Mouse (Mus musculus) kidney, embryonic 14.5 days (tissue): ENCODE results near the gene Castor2. TPM values are rescaled to one million over a fixed set of nuclear protein-coding genes. Genes with fewer than 3 reads are reported as not detected.

Experiments
- ATAC-seq: fragments of 200-750 bp; cut with Nextera tagmentation; 2 replicates; pipeline ENCODE4 v1.8.0; 2017; ENCODE audit warnings: moderate number of reproducible peaks, mild to moderate bottlenecking, moderate TSS enrichment, moderate library complexity; ENCODE audit not compliant: low FRiP score, low TSS enrichment
- H3K27ac ChIP-seq: fragments of 300-500 bp; sonication (generic); 2 replicates; pipeline ENCODE4 v1.5.1; 2014; ENCODE audit warnings: low read depth, mild to moderate bottlenecking, low read length, moderate library complexity, mixed read lengths
- H3K27me3 ChIP-seq: fragments of 300-500 bp; sonication (generic); 2 replicates; pipeline ENCODE4 v1.6.1; 2014; ENCODE audit warnings: mild to moderate bottlenecking, low read length; ENCODE audit not compliant: control insufficient read depth, insufficient read depth
- H3K36me3 ChIP-seq: fragments of 300-500 bp; sonication (generic); 2 replicates; pipeline ENCODE4 v1.6.1; 2014; ENCODE audit warnings: low read length, mixed read lengths; ENCODE audit not compliant: control insufficient read depth, insufficient read depth
- H3K4me1 ChIP-seq: fragments of 300-500 bp; sonication (generic); 2 replicates; pipeline ENCODE4 v1.6.1; 2014; ENCODE audit warnings: low read length, mixed read lengths; ENCODE audit not compliant: control insufficient read depth, insufficient read depth
- H3K4me2 ChIP-seq: fragments of 300-500 bp; sonication (generic); replicated peaks from 2 replicates; pipeline ENCODE4 v1.6.1; 2014; ENCODE audit warnings: low read depth, mild to moderate bottlenecking, low read length
- H3K4me3 ChIP-seq: fragments of 300-500 bp; sonication (generic); 2 replicates; pipeline ENCODE4 v1.5.1; 2014; ENCODE audit warnings: mild to moderate bottlenecking, low read length
- H3K9ac ChIP-seq: fragments of 300-500 bp; sonication (generic); 2 replicates; pipeline ENCODE4 v1.6.1; 2014; ENCODE audit warnings: low read depth, mild to moderate bottlenecking, low read length, moderate library complexity
- H3K9me3 ChIP-seq: fragments of 300-500 bp; sonication (generic); 2 replicates; pipeline ENCODE4 v1.6.1; 2016; ENCODE audit warnings: low read length; ENCODE audit not compliant: control insufficient read depth
- WGBS: fragments of 180-500 bp; shearing (Covaris S2); extraction: QIAGEN DNeasy Blood & Tissue Kit; methylation state at CpG from one replicate; pipeline ENCODE4 v1.1.7; 2014; 5-methylcytosine and 5-hydroxymethylcytosine counted together
- polyA plus RNA-seq: library from polyadenylated mRNA; unstranded; fragments of >200 nt; fragmentation: Nextera tagmentation; extraction: Ambion mirVana; gene quantifications from 2 replicates; pipeline ENCODE4 v1.2.1, GENCODE M21; 2014

Castor2 gene
- polyA plus RNA-seq, 1 experiment from 2014 or later, result 10.5 TPM

DNA sequence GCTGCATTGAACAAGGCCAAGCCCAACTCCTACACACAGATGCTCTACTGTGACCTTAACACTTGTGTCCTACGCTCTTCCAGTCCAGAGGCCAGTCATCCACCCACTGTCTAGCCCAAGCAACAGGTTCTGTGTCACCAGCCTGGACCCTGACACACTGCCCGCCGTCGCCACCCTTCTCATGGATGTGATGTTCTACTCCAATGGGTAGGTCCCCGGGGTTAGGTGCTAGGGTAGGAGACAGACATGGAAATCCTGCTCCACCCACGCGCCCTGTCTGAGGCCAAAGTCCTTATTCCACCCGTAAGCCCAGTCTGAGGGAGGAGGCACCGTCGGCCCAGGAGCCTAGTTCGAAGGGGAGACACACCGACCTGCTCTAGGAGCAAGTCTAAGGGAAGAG is 36.5 kb downstream of the Castor2 start:
- no peak overlapping the region for H3K9ac ChIP-seq
- H3K4me2 ChIP-seq, result no peak overlapping the region
- peaks cover 7% of the 10 kb centered on the region for H3K36me3 ChIP-seq
- WGBS, result 91% methylated on average over 12 of the region's 12 CpGs
- ATAC-seq, result no peak
- no peaks in the 10 kb centered on the region for H3K4me1 ChIP-seq
- H3K4me3 ChIP-seq, result no peak overlapping the region
- no peak overlapping the region for H3K27ac ChIP-seq
- H3K9me3 ChIP-seq, result no peaks in the 10 kb centered on the region
- H3K27me3 ChIP-seq, result no peaks in the 10 kb centered on the region

DNA sequence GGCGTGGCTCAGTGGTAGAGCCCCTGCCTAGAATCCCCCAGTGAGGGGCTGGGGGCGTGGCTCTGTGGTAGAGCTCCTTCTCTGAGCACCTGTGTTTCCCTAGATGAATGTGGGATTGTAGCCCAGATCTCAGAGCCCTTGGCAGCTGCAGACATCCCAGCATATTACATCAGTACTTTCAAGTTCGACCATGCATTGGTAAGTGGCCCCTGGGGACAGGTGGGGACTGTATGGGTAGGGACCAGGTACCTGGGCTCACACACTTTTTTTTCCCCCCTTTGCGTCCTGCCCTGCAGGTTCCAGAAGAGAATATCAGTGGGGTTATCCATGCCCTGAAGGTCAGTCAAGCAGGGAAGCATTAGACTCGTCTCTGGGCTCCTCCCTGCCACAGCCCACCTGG is 38.4 kb downstream of the Castor2 start:
- Histone ChIP-seq H3K36me3 (peaks cover 7% of the 10 kb centered on the region), H3K27ac (no peak overlapping the region), H3K4me1 (no peaks in the 10 kb centered on the region), H3K9me3 (no peaks in the 10 kb centered on the region), H3K4me3 (no peak overlapping the region), H3K27me3 (no peaks in the 10 kb centered on the region), H3K4me2 (no peak overlapping the region), H3K9ac (no peak overlapping the region)
- no peak for ATAC-seq
- WGBS, result 78% methylated on average over 5 of the region's 5 CpGs

DNA sequence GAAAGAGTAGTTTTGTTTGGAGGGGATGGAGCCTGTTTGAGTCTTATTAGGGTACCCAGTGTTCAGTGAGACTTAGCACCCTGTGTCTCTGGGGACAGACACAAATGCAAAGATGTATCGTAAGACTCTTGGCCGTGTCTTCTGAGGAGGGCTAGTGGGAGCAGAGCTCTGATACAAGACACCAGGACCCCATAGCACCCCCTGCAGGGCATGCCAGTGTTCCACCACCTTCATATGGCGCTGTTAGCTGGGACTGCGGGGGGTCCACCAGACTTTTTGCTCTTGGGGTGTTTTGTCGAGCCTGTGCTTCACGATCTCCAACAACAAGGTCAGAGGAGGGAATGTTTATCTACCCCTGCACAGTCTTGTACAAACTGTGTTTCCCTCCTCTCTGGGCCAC is 39.9 kb downstream of the Castor2 start:
- Histone ChIP-seq H3K9ac (no peak overlapping the region), H3K4me3 (no peak overlapping the region), H3K9me3 (no peaks in the 10 kb centered on the region), H3K4me1 (no peaks in the 10 kb centered on the region), H3K4me2 (no peak overlapping the region), H3K27ac (no peak overlapping the region), H3K36me3 (peaks cover 7% of the 10 kb centered on the region), H3K27me3 (no peaks in the 10 kb centered on the region)
- WGBS, result 79% methylated on average over 6 of the region's 6 CpGs
- ATAC-seq, result no peak

- no peak overlapping the region for H3K27ac ChIP-seq
- 72% methylated on average over 7 of the region's 7 CpGs for WGBS
Observed at GRCm38 (mm10) chr5:134141236-134141635, 41.7 kb downstream of the Castor2 start.

GRCm38 (mm10) chr5:134142381-134142780 is 42.9 kb downstream of the Castor2 start:
- Histone ChIP-seq H3K9ac (no peak overlapping the region), H3K36me3 (peaks cover 4% of the 10 kb centered on the region; the same call in 1 of the 2 replicates), H3K27me3 (no peaks in the 10 kb centered on the region), H3K4me1 (no peaks in the 10 kb centered on the region), H3K9me3 (peaks cover 3% of the 10 kb centered on the region; the same call in 1 of the 2 replicates), H3K4me2 (no peak overlapping the region), H3K4me3 (no peak overlapping the region), H3K27ac (no peak overlapping the region)
- 88% methylated on average over 11 of the region's 11 CpGs for WGBS
- no peak for ATAC-seq

More at GRCm38 (mm10) chr5:134141236-134141635, 41.7 kb downstream of the Castor2 start:
- no peak overlapping the region for H3K4me3 ChIP-seq
- H3K9me3 ChIP-seq, result peaks cover 3% of the 10 kb centered on the region; the same call in 1 of the 2 replicates
- no peaks in the 10 kb centered on the region for H3K4me1 ChIP-seq
- no peak for ATAC-seq
- no peak overlapping the region for H3K9ac ChIP-seq
- peaks cover 7% of the 10 kb centered on the region; the same call in 1 of the 2 replicates for H3K36me3 ChIP-seq
- no peaks in the 10 kb centered on the region for H3K27me3 ChIP-seq
- no peak overlapping the region for H3K4me2 ChIP-seq

GRCm38 (mm10) chr5:134144986-134145385 is 45.5 kb downstream of the Castor2 start:
- no peaks in the 10 kb centered on the region; the same call in 1 of the 2 replicates for H3K4me1 ChIP-seq
- no peak for ATAC-seq
- H3K27me3 ChIP-seq, result no peaks in the 10 kb centered on the region
- no peak overlapping the region for H3K9ac ChIP-seq
- no peak overlapping the region for H3K27ac ChIP-seq
- peaks cover 3% of the 10 kb centered on the region; the same call in 1 of the 2 replicates for H3K9me3 ChIP-seq
- H3K4me3 ChIP-seq, result no peak overlapping the region
- 98% methylated on average over 8 of the region's 8 CpGs for WGBS
- peaks cover 14% of the 10 kb centered on the region; the same call in 1 of the 2 replicates for H3K36me3 ChIP-seq
- no peak overlapping the region for H3K4me2 ChIP-seq

- no peak overlapping the region for H3K4me3 ChIP-seq
- H3K9me3 ChIP-seq, result peaks cover 3% of the 10 kb centered on the region; the same call in 1 of the 2 replicates
- no peaks in the 10 kb centered on the region; the same call in 1 of the 2 replicates for H3K4me1 ChIP-seq
- 92% methylated on average over 10 of the region's 10 CpGs for WGBS
- H3K9ac ChIP-seq, result no peak overlapping the region
- ATAC-seq, result no peak
- H3K36me3 ChIP-seq, result peaks cover 31% of the 10 kb centered on the region
- no peaks in the 10 kb centered on the region for H3K27me3 ChIP-seq
- H3K27ac ChIP-seq, result no peak overlapping the region
- no peak overlapping the region for H3K4me2 ChIP-seq
Observed at GRCm38 (mm10) chr5:134147194-134147753, 47.8 kb downstream of the Castor2 start.

DNA sequence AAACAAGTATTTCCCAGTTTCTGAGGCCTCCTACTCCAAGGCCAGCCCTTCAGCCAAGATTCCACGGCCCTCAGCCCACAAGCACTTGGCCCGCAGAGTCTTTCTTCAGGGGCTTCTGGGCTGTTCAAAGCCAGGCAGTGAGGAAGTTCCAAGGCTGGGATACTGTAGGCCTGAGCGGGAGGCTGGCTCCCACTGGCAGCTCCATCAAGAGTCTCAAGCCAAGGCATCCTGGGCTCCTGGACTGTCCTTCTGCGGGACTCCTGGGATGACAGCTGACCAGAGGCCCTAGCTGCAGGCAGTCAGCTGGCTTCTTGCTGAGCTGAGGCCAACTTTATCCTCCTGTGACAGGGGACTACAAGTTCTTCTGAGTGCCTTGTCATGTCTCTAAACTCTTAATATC is 48.6 kb downstream of the Castor2 start:
- H3K27ac ChIP-seq, result no peak overlapping the region
- no peak overlapping the region for H3K4me2 ChIP-seq
- H3K36me3 ChIP-seq, result peaks cover 33% of the 10 kb centered on the region
- peaks cover 3% of the 10 kb centered on the region; the same call in 1 of the 2 replicates for H3K9me3 ChIP-seq
- H3K27me3 ChIP-seq, result no peaks in the 10 kb centered on the region
- 88% methylated on average over 4 of the region's 4 CpGs for WGBS
- no peaks in the 10 kb centered on the region; the same call in 1 of the 2 replicates for H3K4me1 ChIP-seq
- no peak overlapping the region for H3K9ac ChIP-seq
- ATAC-seq, result no peak
- H3K4me3 ChIP-seq, result no peak overlapping the region

DNA sequence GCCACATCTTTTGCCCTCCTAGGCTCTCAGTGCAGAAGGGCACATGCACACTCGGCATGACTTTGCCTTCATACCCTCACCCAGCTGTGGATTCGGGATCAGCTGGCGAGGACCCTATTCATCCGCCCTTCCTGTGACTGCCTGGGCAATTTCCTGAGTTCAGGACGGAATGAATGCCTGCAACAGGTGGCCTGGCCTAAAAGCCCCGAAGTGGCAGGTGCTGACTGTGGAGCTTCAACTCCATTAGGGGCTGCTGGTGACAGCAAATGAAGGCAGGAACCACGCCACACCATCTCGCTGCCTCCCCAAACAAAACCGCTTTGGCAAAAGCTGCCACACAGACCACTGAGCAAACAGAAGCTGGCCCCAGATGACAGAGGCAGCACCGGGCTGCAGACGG is 52.4 kb downstream of the Castor2 start:
- no peak for ATAC-seq
- no peak overlapping the region for H3K9ac ChIP-seq
- H3K4me1 ChIP-seq, result no peaks in the 10 kb centered on the region; the same call in 1 of the 2 replicates
- no peak overlapping the region for H3K4me2 ChIP-seq
- 89% methylated on average over 11 of the region's 11 CpGs for WGBS
- H3K36me3 ChIP-seq, result peaks cover 57% of the 10 kb centered on the region
- H3K27me3 ChIP-seq, result no peaks in the 10 kb centered on the region
- H3K9me3 ChIP-seq, result no peaks in the 10 kb centered on the region
- H3K27ac ChIP-seq, result no peak overlapping the region
- no peak overlapping the region for H3K4me3 ChIP-seq
